Mouse (Mus musculus) hindlimb bud, embryonic 11.5 days (tissue): Measurements from ENCODE around the gene Tulp2.

ENCODE experiments used
- DNase-seq: peaks from one replicate; pipeline ENCODE4 v3.0.0-alpha.2; 2012; ENCODE audit warnings: low read depth, low spot score; ENCODE audit errors: extremely low spot score

The Tulp2 gene

GRCm38 (mm10) chr7:45550821-45551511, 69.3 kb downstream of the Tulp2 start:
- no peak for DNase-seq

DNA sequence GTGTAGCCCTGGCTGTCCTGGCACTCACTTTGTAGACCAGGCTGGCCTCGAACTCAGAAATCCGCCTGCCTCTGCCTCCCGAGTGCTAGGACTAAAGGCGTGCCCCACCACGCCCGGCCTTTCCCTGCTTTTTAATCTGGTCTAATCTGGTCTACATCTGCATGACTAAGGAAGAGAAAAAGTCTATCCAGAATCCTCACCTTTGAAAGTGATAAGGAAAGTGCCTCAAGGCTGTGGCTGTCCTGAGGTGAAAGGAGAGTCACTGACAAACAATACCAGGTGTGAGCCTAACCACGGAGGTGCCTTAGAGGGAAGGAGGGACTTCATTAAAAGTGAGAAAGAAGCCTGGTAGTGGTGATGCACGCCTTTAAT, 69.8 kb downstream of the Tulp2 start:
- no peak for DNase-seq

DNA sequence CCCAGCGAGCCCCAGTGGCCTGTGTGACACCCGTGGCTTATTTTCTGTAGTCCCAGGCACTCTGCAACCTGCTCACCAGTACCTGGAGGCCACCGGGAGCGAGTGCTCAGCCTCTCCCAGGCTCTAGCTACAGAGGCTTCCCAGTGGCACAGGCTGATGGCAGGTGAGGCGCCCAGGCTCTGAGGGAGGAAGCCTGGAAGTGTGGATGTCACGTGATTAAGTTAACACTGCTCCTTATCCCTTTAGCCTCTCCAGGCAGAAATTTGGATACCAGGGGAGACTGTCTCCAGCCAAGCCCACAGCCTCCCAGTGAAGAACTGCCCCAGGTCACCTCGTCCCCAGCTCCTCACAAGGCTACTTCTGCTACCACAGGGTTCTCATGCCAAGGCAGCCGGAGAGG, 71.8 kb downstream of the Tulp2 start:
- DNase-seq: no peak

GRCm38 (mm10) chr7:45553990-45554389, 72.3 kb downstream of the Tulp2 start:
- DNase-seq: no peak

DNA sequence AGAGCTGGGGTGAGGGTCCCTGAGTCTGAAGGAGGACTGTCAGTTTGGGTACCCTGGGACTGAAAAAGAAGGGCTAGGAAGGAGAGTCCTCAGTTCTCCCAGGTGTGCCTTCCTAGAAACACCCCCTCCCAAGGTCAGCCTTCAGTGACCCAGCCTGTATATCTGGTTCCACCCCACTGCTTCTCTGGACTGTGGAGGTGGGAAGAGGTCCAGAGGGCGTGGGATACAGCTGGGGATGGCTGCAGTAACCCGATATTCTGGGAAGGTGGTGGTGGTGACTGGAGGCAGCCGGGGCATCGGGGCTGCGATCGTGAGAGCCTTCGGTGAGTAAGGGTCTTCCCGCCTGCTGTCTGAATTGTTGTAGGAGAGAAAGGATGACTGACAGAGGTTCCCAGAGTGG, 73.1 kb downstream of the Tulp2 start, which contains the start of gene Hsd17b14:
Gene Hsd17b14, plus strand, starts transcription at position 150 of the 400 bp plus-strand sequence.
- DNase-seq: no peak

- no peak for DNase-seq
These were observed 74.1 kb downstream of the Tulp2 start for GRCm38 (mm10) chr7:45555787-45556186.

GRCm38 (mm10) chr7:45558907-45559306, 77.2 kb downstream of the Tulp2 start:
- DNase-seq: no peak

GRCm38 (mm10) chr7:45560241-45560640, 78.6 kb downstream of the Tulp2 start:
- DNase-seq: no peak

DNA sequence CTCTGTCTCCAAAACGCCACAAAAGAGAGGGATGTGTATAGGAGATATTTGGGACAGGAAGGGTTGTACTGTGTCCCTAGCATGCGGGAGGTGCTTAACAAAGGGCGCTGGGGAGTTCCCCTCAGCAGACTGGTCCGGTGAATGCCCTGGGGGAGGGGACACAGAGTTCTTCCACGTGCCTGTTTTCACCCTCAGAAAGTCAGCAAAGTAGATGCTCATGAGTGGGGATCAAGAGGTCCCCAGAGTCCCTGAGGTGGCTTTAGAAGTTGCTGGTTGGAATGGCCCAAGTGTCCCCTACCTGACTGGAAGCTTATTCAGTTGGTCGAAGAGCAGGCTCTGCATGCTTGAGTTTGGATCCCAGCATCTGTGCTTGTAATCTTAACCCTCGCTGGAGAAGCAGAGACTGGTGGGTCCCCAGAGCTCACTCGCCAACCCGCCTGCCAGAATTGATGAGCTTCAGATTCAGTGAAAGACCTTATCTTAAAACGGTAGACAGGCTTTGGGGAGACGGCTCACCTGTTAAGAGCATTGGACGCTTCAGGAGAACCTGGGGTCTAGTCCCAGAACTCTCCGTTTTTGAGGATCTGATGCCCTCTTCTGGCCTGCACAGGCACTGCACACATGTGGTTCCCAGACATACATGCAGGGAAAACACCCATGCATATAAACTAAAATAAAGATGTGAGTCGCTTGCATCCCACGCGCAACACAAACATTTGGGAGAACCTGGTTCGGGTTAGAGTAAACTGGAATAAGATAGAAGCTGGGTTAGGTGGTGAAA, 79.4 kb downstream of the Tulp2 start:
- DNase-seq: no peak

- DNase-seq: no peak
These were observed 80.2 kb downstream of the Tulp2 start for GRCm38 (mm10) chr7:45561624-45562520.

DNA sequence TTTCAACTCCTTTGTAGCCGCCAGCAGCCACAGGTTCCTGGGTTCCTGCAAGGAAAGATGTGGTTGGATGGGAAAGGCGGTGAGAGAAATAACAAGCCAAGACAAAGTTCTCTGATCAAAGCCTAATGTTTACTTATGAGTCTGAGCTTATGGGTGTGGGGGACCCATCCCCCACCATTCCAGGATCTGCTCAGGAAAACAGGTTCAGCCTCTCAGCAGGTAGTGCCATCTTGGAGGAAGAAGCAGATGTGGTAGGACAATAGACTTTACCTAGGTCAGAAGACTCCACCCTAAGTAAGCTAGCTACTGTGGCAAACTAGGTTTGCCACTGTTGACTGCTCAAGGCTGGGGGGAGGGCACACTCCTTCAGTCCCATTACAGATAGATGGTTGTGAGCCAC, 83.1 kb downstream of the Tulp2 start:
- DNase-seq: no peak

DNA sequence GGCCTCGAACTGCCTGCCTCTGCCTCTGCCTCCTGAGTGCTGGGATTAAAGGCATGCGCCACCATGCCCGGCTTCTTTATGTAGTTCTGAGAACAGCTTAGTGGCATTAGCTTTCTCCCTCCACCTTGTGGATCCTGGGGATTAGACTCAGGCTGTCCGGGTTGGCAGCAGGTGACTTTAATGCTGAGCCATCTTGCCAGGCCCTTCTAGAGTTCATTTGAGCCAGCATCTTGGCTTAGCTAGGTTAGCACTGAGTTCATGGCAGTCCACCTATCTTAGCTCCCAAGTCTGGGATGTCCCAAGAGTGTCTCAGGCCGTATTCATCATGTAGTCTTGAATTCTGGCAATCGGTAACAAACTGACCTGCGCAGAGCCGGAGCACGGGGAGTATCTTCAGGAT, 83.8 kb downstream of the Tulp2 start:
- DNase-seq: no peak

- DNase-seq: no peak
These were observed 85.6 kb downstream of the Tulp2 start for GRCm38 (mm10) chr7:45567112-45567779.

DNA sequence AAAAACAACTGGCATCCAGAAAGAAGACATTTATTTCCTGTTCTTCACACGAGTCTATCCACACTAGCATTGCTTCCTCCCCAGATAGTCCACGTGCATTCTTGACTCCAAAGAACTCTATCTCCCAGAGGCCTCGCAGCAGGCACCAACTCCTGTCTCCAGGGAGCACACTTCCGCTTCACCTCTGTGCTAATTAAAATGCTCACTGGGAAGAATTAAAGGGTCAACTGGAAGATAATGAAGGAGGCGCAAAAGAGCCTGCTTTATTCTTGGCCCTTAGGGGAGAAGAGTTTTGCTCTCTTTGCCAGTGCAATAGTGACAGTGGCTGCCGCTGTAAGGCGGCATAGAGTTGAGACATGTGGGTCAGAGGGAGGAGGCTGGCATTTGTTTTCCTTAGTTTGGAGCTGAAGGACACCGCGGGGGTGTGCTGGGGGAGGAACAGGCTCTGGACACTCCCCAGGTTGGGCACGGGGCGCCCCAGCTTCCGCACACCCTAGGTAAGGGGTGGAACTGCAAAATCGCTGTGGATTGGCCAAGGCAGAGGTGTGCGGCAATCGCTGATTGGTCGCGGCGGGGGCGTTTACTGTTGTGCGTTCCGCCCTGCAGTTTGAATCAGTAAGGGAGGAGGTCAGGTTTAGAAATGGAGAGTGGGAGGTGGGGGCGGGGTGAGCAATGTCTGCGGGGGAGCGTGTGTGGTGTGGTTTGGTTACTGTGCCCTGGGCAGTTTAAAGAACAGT, 86.3 kb downstream of the Tulp2 start:
- no peak for DNase-seq

DNA sequence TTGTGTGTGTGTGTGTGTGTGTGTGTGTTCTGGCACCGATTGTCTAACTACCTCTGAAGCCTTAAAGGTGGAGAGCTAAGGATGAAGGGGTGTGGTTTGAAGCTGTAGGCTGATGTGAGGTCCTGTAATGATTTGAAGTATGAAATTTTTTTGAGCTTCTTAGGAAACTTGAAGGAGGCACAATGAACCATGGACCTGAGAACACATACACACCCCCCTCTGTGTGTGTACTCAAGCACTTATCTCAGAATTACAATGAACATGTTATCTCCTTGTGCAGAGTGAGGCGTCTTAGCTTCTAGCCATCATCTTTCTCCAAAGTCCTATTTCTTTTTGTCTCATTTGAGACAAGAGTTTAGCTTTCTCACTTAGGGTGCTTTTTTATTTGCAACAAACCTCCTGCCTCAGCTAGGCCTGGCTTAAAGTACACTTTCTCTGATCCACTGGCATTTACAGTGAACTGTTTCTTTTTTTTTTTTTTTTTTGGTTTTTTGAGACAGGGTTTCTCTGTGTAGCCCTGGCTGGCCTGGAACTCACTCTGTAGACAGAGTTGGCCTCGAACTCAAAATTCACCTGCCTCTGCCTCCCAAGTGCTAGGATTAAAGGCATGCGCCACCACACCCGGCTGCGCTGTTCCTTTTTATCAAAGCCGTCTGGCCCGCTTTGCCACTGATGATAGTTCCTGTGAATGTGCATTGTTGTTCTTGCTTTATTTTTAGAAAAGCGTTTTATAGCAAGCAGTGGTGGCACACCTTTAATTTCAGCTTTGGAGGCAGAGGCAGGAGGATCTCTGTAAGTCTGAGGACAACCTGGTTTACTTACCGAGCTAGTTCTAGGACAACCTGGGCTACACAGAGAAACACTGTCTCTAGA, 87.2 kb downstream of the Tulp2 start:
- DNase-seq: no peak

DNA sequence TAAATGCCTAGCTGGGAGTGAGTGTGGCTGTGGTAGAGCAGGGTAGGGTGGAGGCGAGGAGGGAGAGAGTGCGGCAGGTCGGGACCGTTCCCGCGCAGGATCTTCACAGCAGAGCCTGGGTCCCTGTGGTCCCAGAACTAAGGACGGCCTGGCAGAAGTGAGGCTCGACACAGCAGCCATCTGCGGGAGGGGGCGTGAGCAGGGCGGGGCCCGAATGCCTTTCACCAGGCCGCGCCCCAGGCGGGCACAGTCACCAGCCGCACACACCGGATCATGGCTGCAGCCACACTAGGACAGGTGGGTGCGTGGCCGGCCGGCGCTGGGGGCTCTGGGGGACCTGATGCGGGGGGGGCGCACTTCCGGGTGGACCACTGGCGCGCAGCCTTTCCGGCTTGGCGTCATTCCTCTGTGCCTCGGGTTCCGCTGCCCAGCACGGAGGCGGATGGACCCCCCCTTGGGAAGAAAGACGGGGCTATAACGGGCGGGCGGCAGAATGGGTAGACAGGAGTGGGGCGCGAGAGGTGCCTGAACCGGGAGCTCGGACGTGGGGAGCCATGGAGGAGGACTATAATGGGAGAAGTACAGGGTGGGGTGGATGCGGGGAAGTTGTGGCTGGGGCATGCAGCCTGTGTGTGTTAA, 88.5 kb downstream of the Tulp2 start, which contains the start of gene Bcat2:
Gene Bcat2, plus strand, starts transcription at position 51 of the 639 bp plus-strand sequence.
- no peak for DNase-seq

DNA sequence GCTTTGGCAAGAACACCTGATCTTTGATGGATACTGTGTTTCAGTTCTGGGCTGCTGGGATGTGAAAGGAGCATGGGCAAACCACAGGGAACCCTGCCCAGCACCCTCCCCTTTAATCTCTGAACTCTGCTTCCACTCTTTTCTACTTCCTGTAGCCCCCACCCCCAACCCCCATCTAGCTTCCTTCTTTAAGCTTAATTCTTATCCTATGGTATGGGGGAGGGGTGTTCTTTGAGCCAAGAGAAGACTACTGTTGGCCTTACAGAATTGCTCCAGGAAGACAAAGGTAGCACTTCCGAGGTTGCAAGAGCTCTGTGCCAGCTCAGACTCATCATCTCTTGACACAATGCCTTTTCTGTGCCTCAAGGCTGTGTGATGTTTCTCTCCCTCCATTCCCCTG, 90.3 kb downstream of the Tulp2 start:
- DNase-seq: no peak
